Mouse (Mus musculus): ENCODE data around the gene Fscn1.

GRCm38 (mm10) chr5:142963705-142964494 lies 3.8 kb downstream of the Fscn1 start:
- TF ChIP-seq CTCF (IDR thresholded peaks at IDR 0.05; ENCODE audit: low read depth), result no peak
- no peak for TF ChIP-seq EP300 (IDR thresholded peaks at IDR 0.05; ENCODE audit: low read depth)
